Mouse (Mus musculus): ENCODE measurements at regions not wholly inside any gene's neighbourhood (a gene's known extent, or its start where the extent isn't known, plus 50 kb on each side); places are given as distances from the start of the nearest gene placed in this dataset.

GRCm38 (mm10) chr3:12262342-12262741 is 1926.9 kb upstream of the Gm38303 start:
- no peak for DNase-seq

DNA sequence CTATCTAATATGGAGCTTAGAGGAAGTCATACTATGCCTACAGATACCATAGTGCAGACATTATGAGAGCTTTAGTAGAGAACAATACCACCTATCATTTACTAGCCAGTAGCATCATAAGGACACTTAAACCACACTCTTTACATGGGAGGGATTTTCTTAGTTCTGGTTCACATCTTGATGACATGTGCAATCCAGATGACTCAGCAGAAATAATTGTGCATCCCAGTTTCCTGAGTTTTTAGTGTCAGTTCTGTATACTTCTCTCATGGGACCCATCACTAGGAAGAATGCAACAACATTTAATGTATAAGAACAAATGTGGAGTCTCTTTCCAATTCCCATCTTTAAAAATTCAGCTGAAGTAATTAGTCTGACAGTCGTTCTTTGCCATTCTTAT is 1922.2 kb upstream of the Gm38303 start:
- DNase-seq: no peak

DNA sequence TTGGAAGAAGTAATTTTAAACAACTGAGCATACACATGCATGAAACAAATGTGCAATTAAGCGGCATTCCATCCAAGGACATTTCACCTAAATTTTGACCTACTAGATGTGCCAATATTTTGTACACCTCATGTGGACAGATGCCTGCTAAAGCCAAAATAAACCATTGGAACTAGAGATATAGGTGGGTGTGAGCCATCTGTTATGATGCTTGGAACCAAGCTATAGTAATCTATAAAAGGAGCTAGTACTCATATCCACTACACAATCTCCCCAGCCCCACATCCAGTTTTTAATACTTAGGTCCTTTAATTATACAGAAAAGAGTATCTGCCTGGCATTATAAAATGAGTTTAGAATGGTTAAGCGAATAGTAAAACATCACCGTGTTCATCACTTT is 1910.7 kb upstream of the Gm38303 start:
- no peak for DNase-seq

DNA sequence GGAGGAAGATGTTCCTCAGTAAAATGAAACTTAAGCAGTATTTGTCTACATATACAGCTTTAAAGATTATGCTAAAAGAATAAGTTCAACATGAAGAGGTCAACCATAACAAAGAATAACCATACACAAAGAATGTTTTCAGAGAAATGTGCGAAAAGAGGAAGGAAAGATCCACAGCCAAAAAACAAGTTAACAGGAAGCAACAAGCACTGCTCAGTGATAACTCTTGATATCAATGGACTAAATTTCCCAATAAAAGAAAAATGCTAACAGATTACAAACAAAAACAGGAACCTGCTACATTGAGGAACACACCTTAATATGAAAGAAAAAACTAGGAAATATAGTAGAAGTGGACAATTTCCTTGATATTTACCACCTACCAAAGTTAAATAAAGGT is 1905.5 kb upstream of the Gm38303 start:
- no peak for DNase-seq

- DNase-seq: peak; percentile 3
Observed at GRCm38 (mm10) chr3:12227741-12228480, 1892.4 kb upstream of the Gm38303 start.

DNA sequence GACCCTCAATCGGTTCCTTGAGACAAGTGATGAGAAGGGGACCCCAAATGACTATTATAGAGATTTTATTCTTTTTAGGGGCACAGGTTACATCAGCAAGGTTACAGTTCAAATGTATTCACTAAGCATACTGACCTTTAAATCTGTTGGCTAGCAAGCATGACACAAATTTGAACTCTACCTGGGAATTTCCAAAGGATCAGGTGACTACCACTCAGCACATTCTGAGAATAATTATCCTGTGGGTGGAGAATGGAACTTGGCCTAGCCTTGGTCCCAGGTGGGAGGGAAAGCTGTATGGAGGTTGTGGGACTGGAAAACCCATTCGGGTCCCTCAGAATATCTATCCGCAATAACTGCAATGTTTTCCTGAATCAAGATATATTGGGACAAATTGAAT is 1891.3 kb upstream of the Gm38303 start:
- DNase-seq: no peak

DNA sequence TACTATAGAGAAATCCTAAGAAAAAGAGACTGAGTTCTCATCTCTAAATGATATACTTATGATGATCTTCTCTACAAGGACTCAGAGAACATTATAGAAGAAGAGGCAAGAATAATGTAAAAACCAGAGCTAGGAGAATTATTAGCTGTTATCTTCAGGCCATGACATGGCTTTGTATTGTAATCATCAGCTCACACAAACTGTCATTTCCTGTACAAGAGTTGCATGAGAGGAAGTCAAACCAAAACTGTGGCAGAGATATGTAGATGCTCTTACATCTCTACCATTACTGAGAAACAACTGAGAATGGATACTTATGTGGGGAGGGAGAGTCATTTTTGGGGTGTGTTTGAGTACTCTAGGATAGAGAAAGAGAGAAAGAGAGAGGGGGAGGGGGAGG is 1889.4 kb upstream of the Gm38303 start:
- DNase-seq: no peak

DNA sequence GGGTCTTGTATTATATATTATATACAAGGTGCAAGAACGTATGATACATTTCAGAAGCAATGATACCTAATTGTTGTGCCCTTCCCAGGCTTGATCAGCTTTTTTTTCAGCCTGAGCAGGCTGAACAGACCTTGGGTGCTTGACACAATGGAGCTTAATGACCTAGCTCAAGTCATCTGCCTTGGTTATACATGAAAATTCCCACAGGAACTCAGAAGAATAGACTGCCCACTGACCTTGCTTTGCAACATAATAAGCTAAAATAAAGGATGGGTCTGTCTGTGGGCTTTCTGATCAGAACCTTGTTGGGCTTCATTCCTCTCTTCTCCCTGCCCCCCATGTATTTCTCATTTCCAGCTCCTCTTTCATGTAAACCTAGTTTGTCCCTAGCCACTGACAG is 1880.6 kb upstream of the Gm38303 start:
- DNase-seq: no peak

DNA sequence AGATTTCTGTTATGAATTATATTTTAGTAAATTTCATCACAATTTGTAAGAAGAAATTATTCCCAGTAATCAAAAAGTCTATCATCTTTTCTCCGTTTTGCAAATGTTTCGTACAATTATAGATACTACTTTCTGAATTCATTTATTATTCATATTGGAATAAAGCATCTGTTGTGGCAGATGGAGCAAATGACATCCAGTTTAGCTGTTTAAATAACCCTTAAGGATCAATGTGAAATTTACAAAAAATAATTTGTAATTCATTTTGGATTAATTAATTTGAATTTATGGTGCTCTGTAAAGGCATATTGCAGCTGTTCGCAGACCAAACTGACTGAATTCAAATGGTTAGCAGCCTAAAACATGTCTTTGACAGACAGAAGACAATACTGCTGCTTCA is 1879.3 kb upstream of the Gm38303 start:
- no peak for DNase-seq

DNA sequence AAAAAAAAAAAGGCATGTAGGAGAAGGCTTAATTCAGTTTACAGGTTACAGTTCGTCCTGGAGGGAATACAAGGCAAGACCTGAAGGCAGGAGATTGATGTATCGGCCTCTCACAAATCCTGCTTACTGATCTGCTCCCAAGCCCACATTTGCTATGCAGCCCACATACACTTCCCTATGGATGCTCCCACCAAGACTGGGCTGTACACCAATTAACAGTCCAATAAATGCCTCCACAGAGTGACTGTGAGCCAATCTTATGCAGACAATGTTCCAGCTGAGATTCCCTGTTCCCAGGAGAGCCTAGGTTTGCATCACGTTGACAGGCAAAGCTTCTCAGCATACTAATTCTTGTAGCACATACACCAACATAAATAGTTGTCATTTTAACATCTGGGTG is 1837.9 kb upstream of the Gm38303 start:
- DNase-seq: no peak

- peak; percentile 31 for DNase-seq
Observed at GRCm38 (mm10) chr3:12151329-12151728, 1815.8 kb upstream of the Gm38303 start.

Measured in lung, postnatal 10 days (tissue).